Mouse (Mus musculus) heart, embryonic 14.5 days (tissue): Measurements from ENCODE around the gene H2-M10.6. TPM values are rescaled to one million over a fixed set of nuclear protein-coding genes. Genes with fewer than 3 reads are reported as not detected.
"Not testable (repeated sequence)": the region's sequence is repeated elsewhere in the genome, so short reads cannot be mapped to it uniquely, and the experiment has no call there.

Experiments used
- ATAC-seq: fragments of 200-750 bp; cut with Nextera tagmentation; 2 replicates; pipeline ENCODE4 v1.8.0; 2017; ENCODE audit warnings: low read depth, moderate TSS enrichment; ENCODE audit not compliant: insufficient number of reproducible peaks, insufficient read depth, low FRiP score
- H3K27ac ChIP-seq, 2 experiments: fragments of 200-500 bp in 1 of 2; fragments of 300-500 bp in 1 of 2; sonication (generic) in 1 of 2; replicated peaks in 1 of 2; 2 replicates each; pipeline ENCODE4 v1.5.1; 2012 to 2014; ENCODE audit warnings: low read depth in 2 of 2, low read length in 2 of 2, control low read depth in 1 of 2, mild to moderate bottlenecking in 1 of 2, mixed read lengths in 1 of 2; ENCODE audit not compliant: control insufficient read depth in 1 of 2, insufficient read depth in 1 of 2
- H3K27me3 ChIP-seq: fragments of 300-500 bp; sonication (generic); 2 replicates; pipeline ENCODE4 v1.6.1; 2014; ENCODE audit warnings: mild to moderate bottlenecking, low read length, control low read depth; ENCODE audit not compliant: control insufficient read depth, insufficient read depth
- H3K36me3 ChIP-seq: fragments of 300-500 bp; sonication (generic); 2 replicates; pipeline ENCODE4 v1.6.1; 2014; ENCODE audit warnings: mild to moderate bottlenecking, control low read depth, low read length, mixed read lengths; ENCODE audit not compliant: control insufficient read depth, insufficient read depth
- H3K4me1 ChIP-seq, 2 experiments: fragments of 200-500 bp in 1 of 2; fragments of 300-500 bp in 1 of 2; sonication (generic) in 1 of 2; 2 replicates each; pipeline ENCODE4 v1.6.1; 2012 to 2014; ENCODE audit warnings: low read length in 2 of 2, control low read depth in 1 of 2, mixed read lengths in 1 of 2; ENCODE audit not compliant: control insufficient read depth in 2 of 2, insufficient read depth in 2 of 2
- H3K4me2 ChIP-seq: fragments of 300-500 bp; sonication (generic); 2 replicates; pipeline ENCODE4 v1.6.1; 2014; ENCODE audit warnings: mild to moderate bottlenecking, low read length
- H3K4me3 ChIP-seq, 2 experiments: fragments of 200-500 bp in 1 of 2; fragments of 300-500 bp in 1 of 2; sonication (generic) in 1 of 2; 2 replicates each; pipeline ENCODE4 v1.5.1; 2012 to 2014; ENCODE audit warnings: low read length in 2 of 2, mild to moderate bottlenecking in 2 of 2, control low read depth in 1 of 2, low read depth in 1 of 2, moderate library complexity in 1 of 2; ENCODE audit not compliant: control insufficient read depth in 1 of 2, insufficient read depth in 1 of 2
- H3K9ac ChIP-seq: fragments of 300-500 bp; sonication (generic); 2 replicates; pipeline ENCODE4 v1.6.1; 2014; ENCODE audit warnings: mild to moderate bottlenecking, low read length
- H3K9me3 ChIP-seq: fragments of 300-500 bp; sonication (generic); 2 replicates; pipeline ENCODE4 v1.6.1; 2016; ENCODE audit warnings: low read length, control low read depth; ENCODE audit not compliant: control insufficient read depth
- WGBS: fragments of 180-500 bp; shearing (Covaris S2); extraction: QIAGEN DNeasy Blood & Tissue Kit; methylation state at CpG from one replicate; pipeline ENCODE4 v1.1.7; 2014; 5-methylcytosine and 5-hydroxymethylcytosine counted together
- polyA plus RNA-seq: library from polyadenylated mRNA; unstranded; fragments of >200 nt; fragmentation: Nextera tagmentation; extraction: Ambion mirVana; gene quantifications from 2 replicates; pipeline ENCODE4 v1.2.1, GENCODE M21; 2014

H2-M10.6 gene
- polyA plus RNA-seq: not detected in 2 replicates

DNA sequence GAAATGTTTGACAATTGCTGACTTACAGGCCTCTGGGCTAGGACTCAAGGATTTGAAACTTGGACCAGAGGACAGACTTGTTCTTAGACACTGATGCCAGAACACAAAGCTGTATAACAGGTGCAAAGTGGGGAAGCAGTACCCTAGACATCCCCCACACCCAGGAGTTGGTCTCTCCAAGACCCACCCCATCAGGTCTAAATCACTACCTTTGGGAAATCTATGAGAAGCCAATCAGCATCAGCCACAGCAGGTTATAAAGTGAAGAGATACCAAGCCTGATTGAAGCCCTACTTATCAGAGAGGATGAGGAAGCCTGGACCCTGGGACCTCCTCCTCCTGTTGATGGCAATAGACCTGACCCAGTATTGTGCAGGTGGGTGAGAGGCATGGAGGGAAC is at the start of gene H2-M10.6:
Gene H2-M10.6, plus strand, starts transcription at position 301 of the 400 bp plus-strand sequence.
- Histone ChIP-seq H3K4me3 (no peak within 1 kb of the TSS), H3K27ac (no peak within 1 kb of the TSS), H3K9ac (no peak within 1 kb of the TSS), H3K27me3 (no peaks in the 10 kb centered on the region), H3K4me1 (no peaks in the 10 kb centered on the region), H3K36me3 (no peaks in the 10 kb centered on the region), H3K4me2 (no peak within 1 kb of the TSS), H3K9me3 (no peaks in the 10 kb centered on the region)
- ATAC-seq: no peak

DNA sequence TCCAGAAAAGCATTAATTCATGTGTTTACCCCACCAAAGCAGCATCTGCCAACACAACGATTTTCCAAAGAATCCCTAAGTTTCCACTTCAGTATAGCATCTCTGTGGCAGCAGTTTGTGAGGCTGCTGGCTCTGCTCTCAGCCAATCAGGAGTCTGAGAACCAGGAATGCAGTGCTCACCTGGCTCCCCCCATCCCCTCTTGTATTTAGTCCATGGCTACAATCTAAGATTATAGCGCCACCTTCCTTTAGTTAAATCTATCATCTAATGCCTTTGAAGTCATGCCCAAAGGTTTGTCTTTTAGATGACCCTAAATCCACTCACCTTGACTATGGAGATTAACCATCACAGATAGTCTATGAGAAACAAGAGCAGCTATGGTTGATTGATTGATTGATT is 48.2 kb upstream of the H2-M10.6 start:
- H3K27me3 ChIP-seq: no peaks in the 10 kb centered on the region
- no peak overlapping the region for H3K9ac ChIP-seq
- ATAC-seq: no peak
- H3K9me3 ChIP-seq: no peaks in the 10 kb centered on the region
- no peak overlapping the region for H3K4me3 ChIP-seq
- no peak overlapping the region for H3K27ac ChIP-seq
- no peak overlapping the region for H3K4me2 ChIP-seq
- H3K4me1 ChIP-seq: no peaks in the 10 kb centered on the region
- no peaks in the 10 kb centered on the region for H3K36me3 ChIP-seq
- 43% methylated on average over 2 of the region's 2 CpGs for WGBS

DNA sequence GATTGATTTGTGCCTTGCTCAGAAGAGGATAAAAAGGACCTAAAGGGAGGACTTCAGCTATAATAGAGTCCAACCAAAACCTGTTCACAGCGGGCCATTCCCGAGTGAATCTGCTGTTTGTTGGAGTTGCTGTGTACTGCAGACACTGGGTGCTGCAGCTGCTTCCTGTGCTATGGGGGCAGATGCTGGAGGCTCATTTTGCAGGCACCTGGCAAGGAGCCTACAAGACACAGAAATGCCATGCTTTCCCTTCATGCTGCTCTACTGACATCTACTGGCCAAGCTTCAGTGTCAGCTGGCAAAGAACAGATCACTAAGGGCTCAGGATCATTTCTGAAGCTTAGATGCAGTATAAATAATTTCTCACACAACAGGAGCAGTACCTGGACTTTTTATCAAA is 47.7 kb upstream of the H2-M10.6 start:
- WGBS: 29% methylated on average over 2 of the region's 2 CpGs
- H3K27ac ChIP-seq: not testable (repeated sequence)

DNA sequence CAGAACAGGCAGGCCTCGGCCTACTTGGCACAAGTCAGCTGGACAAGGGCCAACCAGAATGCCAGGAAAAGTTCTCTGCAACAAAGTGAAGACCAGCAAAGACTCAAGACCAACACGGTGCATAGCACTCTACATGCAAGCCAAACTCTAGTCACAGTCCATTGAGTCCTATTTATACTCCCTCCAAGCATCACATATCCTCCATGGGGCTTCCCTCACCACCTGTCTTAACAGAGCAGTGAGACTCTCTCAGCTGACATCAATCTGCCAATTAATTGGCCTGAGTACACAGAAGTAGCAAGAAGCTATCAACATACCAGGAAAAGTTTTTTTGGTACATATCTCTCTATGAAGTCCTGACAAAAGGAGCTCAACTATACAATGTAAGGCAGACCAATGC is 46.6 kb upstream of the H2-M10.6 start:
- not testable (repeated sequence) for H3K4me1 ChIP-seq, H3K9me3 ChIP-seq, H3K9ac ChIP-seq, H3K27me3 ChIP-seq, H3K4me3 ChIP-seq, ATAC-seq, H3K27ac ChIP-seq, H3K4me2 ChIP-seq, H3K36me3 ChIP-seq
- WGBS: 66% methylated on average over 2 of the region's 2 CpGs

More for the DNA sequence above, 47.7 kb upstream of the H2-M10.6 start:
- not testable (repeated sequence) for ATAC-seq, H3K4me1 ChIP-seq, H3K9me3 ChIP-seq, H3K9ac ChIP-seq, H3K4me2 ChIP-seq, H3K4me3 ChIP-seq, H3K36me3 ChIP-seq, H3K27me3 ChIP-seq

DNA sequence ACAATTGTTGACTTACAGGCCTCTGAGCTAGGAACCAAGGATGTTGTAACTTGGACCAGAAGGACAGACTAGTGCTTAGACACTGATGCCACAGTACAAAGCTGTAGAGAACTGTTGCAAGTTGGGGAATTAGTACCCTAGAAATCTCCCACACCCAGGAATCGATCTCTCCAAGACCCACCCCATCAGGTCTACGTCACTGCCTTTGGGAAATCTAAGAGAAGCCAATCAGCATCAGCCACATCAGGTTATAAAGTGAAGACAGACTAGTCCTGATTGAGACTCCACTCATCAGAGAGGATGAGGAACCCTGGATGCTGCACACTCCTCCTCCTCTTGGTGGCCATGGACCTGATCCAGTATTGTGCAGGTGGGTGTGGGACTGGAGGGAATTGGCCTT is 39.4 kb upstream of the H2-M10.6 start, which contains the start of gene H2-M10.5:
Gene H2-M10.5, plus strand, starts transcription at position 301 of the 400 bp plus-strand sequence.
- not testable (repeated sequence) for H3K27ac ChIP-seq, H3K36me3 ChIP-seq, ATAC-seq, H3K4me2 ChIP-seq, H3K27me3 ChIP-seq, H3K9me3 ChIP-seq, H3K4me3 ChIP-seq, H3K9ac ChIP-seq, H3K4me1 ChIP-seq
- WGBS: 81% methylated on average over 2 of the region's 2 CpGs

DNA sequence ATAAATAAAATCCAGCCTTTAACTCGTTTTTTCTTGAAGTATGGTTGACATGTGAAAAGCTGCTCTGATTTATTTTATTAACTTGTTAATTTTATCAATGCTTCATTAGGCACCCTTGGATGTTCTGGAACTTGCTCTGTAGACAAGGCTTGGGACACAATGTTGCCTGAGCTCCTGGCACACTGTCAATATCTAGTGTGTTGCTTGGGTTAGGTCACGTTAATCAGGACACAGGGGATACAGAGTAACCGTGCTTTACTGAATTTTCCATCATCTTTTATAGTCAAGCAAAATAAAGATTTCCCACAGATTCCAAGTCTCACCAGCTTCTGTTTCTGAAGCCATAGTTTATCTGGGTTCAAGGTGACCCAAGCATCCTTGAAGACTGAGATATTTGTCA is 30.4 kb upstream of the H2-M10.6 start:
- no peak for ATAC-seq

DNA sequence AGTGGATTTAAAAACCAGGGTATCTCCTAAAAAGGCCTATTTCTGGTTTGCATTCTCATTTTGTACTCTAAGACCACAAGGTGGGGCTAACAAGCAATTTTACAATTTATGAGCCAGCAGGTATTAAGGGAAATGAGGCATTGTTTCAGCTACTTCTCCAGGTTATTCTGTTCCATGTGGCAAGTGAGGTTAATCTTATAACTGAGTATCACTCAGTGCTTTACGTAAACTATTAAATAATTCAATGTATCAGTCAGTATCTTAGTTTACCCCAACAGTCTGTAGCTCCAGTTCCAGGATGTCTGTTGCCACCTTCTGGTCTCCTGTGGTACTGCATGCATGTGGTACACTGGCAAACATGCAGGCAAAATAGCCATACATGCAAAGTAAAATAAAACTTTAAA is 25.5 kb upstream of the H2-M10.6 start:
- not testable (repeated sequence) for ATAC-seq, H3K9ac ChIP-seq, H3K27ac ChIP-seq, H3K4me3 ChIP-seq, H3K4me1 ChIP-seq, H3K9me3 ChIP-seq, H3K27me3 ChIP-seq, H3K4me2 ChIP-seq, H3K36me3 ChIP-seq
- 21% methylated on average over 1 of the region's 1 CpGs for WGBS

More for the DNA sequence above, 30.4 kb upstream of the H2-M10.6 start:
- H3K27ac ChIP-seq: no peak overlapping the region
- no peaks in the 10 kb centered on the region for H3K9me3 ChIP-seq
- no peak overlapping the region for H3K9ac ChIP-seq
- 50% methylated on average over 3 of the region's 3 CpGs for WGBS
- no peaks in the 10 kb centered on the region for H3K27me3 ChIP-seq
- H3K36me3 ChIP-seq: no peaks in the 10 kb centered on the region
- H3K4me1 ChIP-seq: no peaks in the 10 kb centered on the region
- H3K4me3 ChIP-seq: no peak overlapping the region
- H3K4me2 ChIP-seq: no peak overlapping the region

DNA sequence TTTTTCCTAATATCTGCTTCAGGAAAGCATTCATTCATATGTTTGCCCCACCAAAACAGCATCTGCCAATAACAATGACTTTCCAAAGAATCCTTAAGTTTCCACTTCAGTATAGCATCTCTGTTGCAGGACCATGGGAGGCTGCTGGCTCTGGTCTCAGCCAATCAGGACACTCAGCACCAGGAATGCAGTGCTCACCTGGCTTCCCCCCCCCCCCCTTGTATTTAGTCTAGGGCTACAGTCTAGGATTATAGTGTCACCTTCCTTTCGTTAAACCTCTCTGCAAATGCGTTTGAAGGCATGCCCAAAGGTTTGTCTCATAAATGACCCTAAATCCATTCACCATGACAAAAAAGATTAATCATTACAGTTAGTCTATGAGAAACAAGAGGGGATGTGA is 23.6 kb upstream of the H2-M10.6 start:
- no peak overlapping the region for H3K9ac ChIP-seq
- H3K36me3 ChIP-seq: no peaks in the 10 kb centered on the region
- no peaks in the 10 kb centered on the region for H3K9me3 ChIP-seq
- 86% methylated on average over 2 of the region's 2 CpGs for WGBS
- no peaks in the 10 kb centered on the region for H3K4me1 ChIP-seq
- no peaks in the 10 kb centered on the region for H3K27me3 ChIP-seq
- no peak overlapping the region for H3K27ac ChIP-seq
- no peak for ATAC-seq
- H3K4me3 ChIP-seq: no peak overlapping the region
- H3K4me2 ChIP-seq: no peak overlapping the region
